Mouse (Mus musculus): ENCODE measurements around the gene Nr4a3. TPM values are rescaled to one million over a fixed set of nuclear protein-coding genes. Genes with fewer than 3 reads are reported as not detected.

Gene Nr4a3
- polyA plus RNA-seq, 1 experiment from 2014 or later = 0.65 TPM

DNA sequence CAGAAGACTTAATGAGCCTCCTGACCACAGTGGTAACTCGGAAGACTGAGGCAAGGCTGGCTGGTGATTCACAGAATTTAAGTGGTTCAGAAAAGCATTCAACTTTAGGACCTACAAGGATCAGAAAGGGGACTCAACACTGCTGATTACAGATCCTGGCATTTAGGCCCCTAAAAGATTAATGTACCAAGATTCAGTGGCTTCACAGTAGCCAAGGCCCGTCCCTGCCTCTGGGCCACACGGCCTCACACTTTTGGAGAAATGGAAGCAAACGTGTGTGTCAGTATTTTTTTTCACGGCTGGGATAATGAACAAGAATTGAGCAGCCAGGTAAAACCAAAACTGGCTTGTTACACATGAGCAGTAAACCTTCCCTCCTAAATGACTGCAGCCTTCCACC is 6.1 kb upstream of the Nr4a3 start:
- Histone ChIP-seq H3K4me1 (ENCODE audit: control insufficient read depth, insufficient read depth, low read length) (peaks cover 15% of the 10 kb centered on the region), H3K36me3 (ENCODE audit: control insufficient read depth, insufficient read depth, low read length) (no peaks in the 10 kb centered on the region), H3K27me3 (replicated peaks; ENCODE audit: control insufficient read depth, insufficient read depth, low read length) (no peaks in the 10 kb centered on the region), H3K4me3 (ENCODE audit: low read depth, low read length) (no peak overlapping the region), H3K9me3 (ENCODE audit: control insufficient read depth, low read length) (no peaks in the 10 kb centered on the region), H3K9ac (ENCODE audit: low read depth, low read length) (no peak overlapping the region), H3K27ac (replicated peaks; ENCODE audit: low read depth, low read length) (no peak overlapping the region), H3K4me2 (ENCODE audit: low read depth, low read length) (no peak overlapping the region)
- WGBS = 84% methylated on average over 5 of the region's 5 CpGs
- no peak for DNase-seq (ENCODE audit: low spot score)
- no peak for ATAC-seq (ENCODE audit: low read depth)

DNA sequence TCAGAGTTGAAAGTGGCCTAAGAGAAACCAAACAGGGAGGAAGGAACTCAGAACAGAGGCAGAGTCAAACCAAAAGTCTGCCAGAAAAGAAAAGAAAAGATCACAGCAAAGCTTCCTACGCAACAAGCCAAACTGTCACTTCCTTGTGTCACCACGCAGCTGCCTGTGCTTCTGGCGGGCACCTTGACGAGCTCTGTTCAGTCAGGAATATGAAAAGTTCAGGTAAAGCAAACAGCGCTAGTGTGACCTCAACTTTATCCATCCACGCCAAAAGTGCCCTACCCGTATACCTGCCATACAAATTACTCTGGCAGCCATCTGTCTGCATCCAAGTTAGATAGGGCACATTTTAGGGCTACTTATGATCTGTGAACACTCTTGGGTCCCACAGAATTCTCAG is 5.2 kb upstream of the Nr4a3 start:
- H3K4me3 ChIP-seq (ENCODE audit: low read depth, low read length) = no peak overlapping the region
- 77% methylated on average over 7 of the region's 7 CpGs for WGBS
- ATAC-seq (ENCODE audit: low read depth) = no peak

DNA sequence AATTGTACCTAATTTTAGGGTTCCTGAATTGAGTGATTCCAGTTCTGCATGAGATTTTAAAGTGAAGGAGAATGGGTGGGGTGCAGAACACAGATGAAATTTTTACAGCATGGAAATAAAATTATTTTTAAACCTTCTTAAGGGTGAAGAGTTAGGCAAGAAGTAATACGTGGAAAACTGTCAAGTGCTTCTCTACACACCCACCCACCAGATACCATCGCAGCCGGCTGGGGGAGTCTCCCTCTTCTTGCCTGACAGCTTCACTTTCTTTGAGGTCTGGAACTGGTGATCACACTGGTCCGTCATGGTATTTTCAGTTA is 2.5 kb upstream of the Nr4a3 start:
- Histone ChIP-seq H3K36me3 (ENCODE audit: control insufficient read depth, insufficient read depth, low read length) (no peaks in the 10 kb centered on the region), H3K4me3 (ENCODE audit: low read depth, low read length) (peak overlapping the region; percentile 55), H3K27ac (replicated peaks; ENCODE audit: low read depth, low read length) (peak overlapping the region; percentile 96), H3K9me3 (ENCODE audit: control insufficient read depth, low read length) (no peaks in the 10 kb centered on the region), H3K27me3 (replicated peaks; ENCODE audit: control insufficient read depth, insufficient read depth, low read length) (peaks cover 12% of the 10 kb centered on the region), H3K4me1 (ENCODE audit: control insufficient read depth, insufficient read depth, low read length) (peaks cover 19% of the 10 kb centered on the region), H3K9ac (ENCODE audit: low read depth, low read length) (peak overlapping the region; percentile 82), H3K4me2 (ENCODE audit: low read depth, low read length) (peak overlapping the region; percentile 97)
- no peak for ATAC-seq (ENCODE audit: low read depth)
- DNase-seq (ENCODE audit: low spot score) = no peak
- WGBS = 0% methylated on average over 4 of the region's 4 CpGs

More for the DNA sequence above, 5.2 kb upstream of the Nr4a3 start:
- Histone ChIP-seq H3K27me3 (replicated peaks; ENCODE audit: control insufficient read depth, insufficient read depth, low read length) (no peaks in the 10 kb centered on the region), H3K4me2 (ENCODE audit: low read depth, low read length) (no peak overlapping the region), H3K9ac (ENCODE audit: low read depth, low read length) (no peak overlapping the region), H3K9me3 (ENCODE audit: control insufficient read depth, low read length) (no peaks in the 10 kb centered on the region), H3K4me1 (ENCODE audit: control insufficient read depth, insufficient read depth, low read length) (peaks cover 15% of the 10 kb centered on the region), H3K27ac (replicated peaks; ENCODE audit: low read depth, low read length) (no peak overlapping the region), H3K36me3 (ENCODE audit: control insufficient read depth, insufficient read depth, low read length) (no peaks in the 10 kb centered on the region)
- DNase-seq (ENCODE audit: low spot score) = no peak

DNA sequence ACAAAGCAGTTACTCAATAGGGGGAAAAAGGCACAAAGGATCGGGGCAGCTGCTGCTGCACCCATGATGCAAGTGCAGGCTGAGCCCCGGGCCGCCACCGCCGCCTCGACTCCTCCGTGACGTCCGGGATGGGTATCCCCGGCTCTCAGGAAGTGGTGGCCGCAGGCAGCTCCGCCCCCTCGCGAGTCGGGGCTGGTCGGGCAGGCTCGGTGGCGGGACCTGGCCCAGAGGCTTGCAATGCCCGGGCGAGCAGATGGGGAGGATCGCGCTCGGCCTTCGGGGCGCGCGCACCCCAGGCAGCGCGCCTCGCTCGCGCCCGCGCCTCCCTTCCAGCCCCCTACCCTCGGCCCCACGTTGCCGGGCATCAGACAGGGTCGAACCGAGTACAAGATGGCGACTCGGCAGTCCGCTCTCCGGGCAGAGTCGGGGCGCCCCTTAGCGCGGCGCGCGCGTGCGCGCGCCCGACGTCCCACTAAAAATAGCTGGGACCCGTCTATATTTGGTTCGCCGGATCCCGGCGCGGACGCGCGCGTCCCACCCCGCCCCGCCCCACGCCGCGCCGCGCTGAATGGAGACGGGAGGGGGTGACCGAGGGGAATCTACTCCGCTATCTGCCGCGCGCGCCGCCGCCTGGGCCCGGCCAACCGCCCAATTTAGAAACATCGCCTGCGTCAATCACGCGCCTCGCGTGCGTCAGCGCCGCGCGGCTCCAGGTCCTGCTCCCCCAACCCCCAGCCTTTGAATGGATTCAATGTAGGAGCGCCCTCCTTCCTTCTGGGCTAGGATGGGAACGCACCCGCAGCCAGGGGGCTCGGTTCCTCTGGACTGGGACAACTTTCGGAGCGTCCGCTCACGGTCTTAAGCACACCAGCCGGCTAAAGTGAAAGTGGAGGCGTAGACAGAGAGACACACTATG is 1.9 kb upstream of the Nr4a3 start:
- peak overlapping the region; percentile 96 for H3K27ac ChIP-seq (replicated peaks; ENCODE audit: low read depth, low read length)
- peak overlapping the region; percentile 82 for H3K9ac ChIP-seq (ENCODE audit: low read depth, low read length)
- H3K4me2 ChIP-seq (ENCODE audit: low read depth, low read length) = peak overlapping the region; percentile 97
- 0% methylated on average over 48 of the region's 105 CpGs for WGBS
- no peaks in the 10 kb centered on the region for H3K36me3 ChIP-seq (ENCODE audit: control insufficient read depth, insufficient read depth, low read length)
- H3K4me1 ChIP-seq (ENCODE audit: control insufficient read depth, insufficient read depth, low read length) = peaks cover 23% of the 10 kb centered on the region
- DNase-seq (ENCODE audit: low spot score) = peak; percentile 97
- H3K27me3 ChIP-seq (replicated peaks; ENCODE audit: control insufficient read depth, insufficient read depth, low read length) = peaks cover 19% of the 10 kb centered on the region
- H3K9me3 ChIP-seq (ENCODE audit: control insufficient read depth, low read length) = no peaks in the 10 kb centered on the region
- peak; percentile 90 for ATAC-seq (ENCODE audit: low read depth)
- H3K4me3 ChIP-seq (ENCODE audit: low read depth, low read length) = peak overlapping the region; percentile 55

DNA sequence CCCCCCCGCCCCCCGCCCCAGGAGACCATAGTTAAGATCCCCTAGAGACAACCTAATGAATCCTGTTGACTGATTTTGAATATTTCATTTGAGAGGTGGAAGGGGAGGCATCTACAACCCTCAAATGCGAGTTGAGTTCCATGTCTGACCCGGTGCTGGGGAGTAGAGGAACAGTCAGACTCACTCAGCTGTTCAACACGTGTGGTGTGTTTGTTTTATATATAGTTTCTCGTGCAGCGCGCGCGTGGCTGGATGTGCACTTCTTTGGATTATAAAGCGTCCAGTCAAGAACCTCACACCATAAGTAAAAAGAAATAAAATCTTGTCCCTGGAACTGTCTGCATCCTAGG is 837 bp upstream of the Nr4a3 start:
- Histone ChIP-seq H3K27me3 (replicated peaks; ENCODE audit: control insufficient read depth, insufficient read depth, low read length) (peaks cover 29% of the 10 kb centered on the region), H3K9ac (ENCODE audit: low read depth, low read length) (peak overlapping the region; percentile 82; the same call in 1 of the 2 replicates), H3K9me3 (ENCODE audit: control insufficient read depth, low read length) (no peaks in the 10 kb centered on the region), H3K27ac (replicated peaks; ENCODE audit: low read depth, low read length) (peak overlapping the region; percentile 96), H3K4me1 (ENCODE audit: control insufficient read depth, insufficient read depth, low read length) (peaks cover 25% of the 10 kb centered on the region), H3K36me3 (ENCODE audit: control insufficient read depth, insufficient read depth, low read length) (no peaks in the 10 kb centered on the region), H3K4me2 (ENCODE audit: low read depth, low read length) (peak overlapping the region; percentile 97), H3K4me3 (ENCODE audit: low read depth, low read length) (peak overlapping the region; percentile 55)
- ATAC-seq (ENCODE audit: low read depth) (no peak), DNase-seq (ENCODE audit: low spot score) (peak; percentile 82)
- WGBS = under 1% methylated on average over 11 of the region's 11 CpGs

DNA sequence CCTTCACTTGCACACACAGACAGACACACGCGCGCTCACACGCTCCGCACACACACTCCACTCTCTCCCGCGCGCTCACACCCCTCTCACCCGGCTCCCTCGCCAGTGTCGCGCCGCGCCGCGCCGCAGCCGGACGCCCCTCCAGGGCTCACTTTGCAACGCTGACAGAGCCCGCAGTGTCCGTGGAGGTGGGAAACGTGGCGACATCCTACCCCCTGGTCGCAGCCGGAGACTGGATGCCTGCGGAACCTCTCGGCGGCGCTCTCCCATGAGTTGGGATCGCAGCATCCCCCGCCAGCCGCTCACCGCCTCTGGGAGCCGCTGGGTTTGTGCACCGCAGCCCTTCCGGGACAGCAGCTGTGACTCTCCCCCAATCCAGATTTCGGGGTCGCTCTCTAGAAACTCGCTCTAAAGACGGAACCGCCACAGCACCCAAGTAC is 348 bp downstream of the Nr4a3 start:
- Histone ChIP-seq H3K4me1 (ENCODE audit: control insufficient read depth, insufficient read depth, low read length) (peaks cover 25% of the 10 kb centered on the region), H3K4me3 (ENCODE audit: low read depth, low read length) (peak overlapping the region; percentile 55), H3K36me3 (ENCODE audit: control insufficient read depth, insufficient read depth, low read length) (no peaks in the 10 kb centered on the region), H3K9ac (ENCODE audit: low read depth, low read length) (peak overlapping the region; percentile 82), H3K4me2 (ENCODE audit: low read depth, low read length) (peak overlapping the region; percentile 97), H3K27ac (replicated peaks; ENCODE audit: low read depth, low read length) (peak overlapping the region; percentile 50; the same call in 1 of the 2 replicates), H3K27me3 (replicated peaks; ENCODE audit: control insufficient read depth, insufficient read depth, low read length) (peaks cover 41% of the 10 kb centered on the region), H3K9me3 (ENCODE audit: control insufficient read depth, low read length) (no peaks in the 10 kb centered on the region)
- DNase-seq (ENCODE audit: low spot score) (no peak), ATAC-seq (ENCODE audit: low read depth) (no peak)
- whole genome bisulfite sequencing = under 1% methylated on average over 34 of the region's 42 CpGs

DNA sequence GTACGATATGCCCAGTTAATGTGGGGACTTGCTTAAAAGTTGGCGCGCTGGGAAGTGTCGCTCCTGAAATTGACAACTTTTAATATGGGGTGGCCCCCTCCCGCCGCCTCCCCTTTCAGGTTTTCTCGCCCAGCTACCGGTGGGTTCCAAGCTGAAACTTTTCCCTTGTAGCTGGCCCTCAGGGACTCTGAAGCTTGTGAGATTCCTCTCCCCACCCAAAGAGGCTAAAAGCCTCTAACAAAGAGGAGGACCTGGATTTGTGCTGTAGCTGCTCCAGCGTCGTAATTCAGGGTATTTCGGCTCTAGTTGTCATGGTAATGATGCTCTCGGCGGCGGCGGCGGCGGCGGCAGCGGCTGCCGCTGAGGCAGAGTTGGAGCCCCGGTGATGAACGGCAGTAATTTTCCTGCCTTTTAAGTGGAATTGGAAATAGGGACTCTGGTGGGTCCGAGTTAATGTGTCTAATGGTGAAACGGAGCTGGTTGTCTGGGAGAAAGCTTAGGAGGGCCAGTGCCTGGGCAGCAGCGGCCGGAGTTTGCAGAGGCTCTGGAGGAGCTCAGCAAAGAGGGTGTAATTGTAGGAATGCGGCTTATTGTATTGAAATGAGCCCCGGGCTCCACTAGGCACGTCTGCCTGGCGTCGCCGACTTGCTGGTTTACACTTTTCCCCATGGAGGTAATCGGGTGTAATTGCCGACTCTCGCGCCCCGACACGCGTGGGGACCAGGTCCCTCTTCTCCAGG is 938 bp downstream of the Nr4a3 start:
- DNase-seq (ENCODE audit: low spot score) (peak; percentile 77), ATAC-seq (ENCODE audit: low read depth) (no peak)
- Histone ChIP-seq H3K36me3 (ENCODE audit: control insufficient read depth, insufficient read depth, low read length) (no peaks in the 10 kb centered on the region), H3K4me3 (ENCODE audit: low read depth, low read length) (peak overlapping the region; percentile 55), H3K9me3 (ENCODE audit: control insufficient read depth, low read length) (no peaks in the 10 kb centered on the region), H3K27ac (replicated peaks; ENCODE audit: low read depth, low read length) (peak overlapping the region; percentile 50; the same call in 1 of the 2 replicates), H3K27me3 (replicated peaks; ENCODE audit: control insufficient read depth, insufficient read depth, low read length) (peaks cover 47% of the 10 kb centered on the region), H3K4me2 (ENCODE audit: low read depth, low read length) (peak overlapping the region; percentile 97), H3K9ac (ENCODE audit: low read depth, low read length) (peak overlapping the region; percentile 82), H3K4me1 (ENCODE audit: control insufficient read depth, insufficient read depth, low read length) (peaks cover 25% of the 10 kb centered on the region)
- WGBS = under 1% methylated on average over 39 of the region's 39 CpGs

DNA sequence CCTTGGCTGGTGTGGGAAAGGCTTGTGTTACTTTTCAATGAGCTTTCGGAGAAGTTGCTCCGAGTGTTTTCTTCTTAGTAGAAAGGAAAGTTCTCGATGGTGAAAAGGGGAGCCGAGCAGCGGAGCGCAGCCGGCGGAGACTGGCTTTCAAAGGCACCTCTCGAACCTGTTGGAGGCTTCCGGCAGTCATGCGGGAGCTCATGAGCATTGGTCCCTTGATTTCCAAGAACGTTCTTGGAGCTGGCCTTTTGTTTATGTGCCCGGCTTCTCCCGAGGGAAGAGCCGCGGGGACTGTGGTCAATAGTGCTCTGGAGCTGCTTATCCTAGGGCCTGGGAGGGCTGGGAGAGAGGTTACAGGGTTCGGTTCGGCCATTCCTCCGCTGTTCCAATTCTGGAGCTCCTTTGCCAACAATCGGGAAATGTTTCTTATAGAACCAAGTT is 1.5 kb downstream of the Nr4a3 start:
- no peak overlapping the region for H3K27ac ChIP-seq (replicated peaks; ENCODE audit: low read depth, low read length)
- H3K4me1 ChIP-seq (ENCODE audit: control insufficient read depth, insufficient read depth, low read length) = peaks cover 28% of the 10 kb centered on the region
- no peaks in the 10 kb centered on the region for H3K36me3 ChIP-seq (ENCODE audit: control insufficient read depth, insufficient read depth, low read length)
- 1% methylated on average over 20 of the region's 20 CpGs for WGBS
- DNase-seq (ENCODE audit: low spot score) = no peak
- H3K27me3 ChIP-seq (replicated peaks; ENCODE audit: control insufficient read depth, insufficient read depth, low read length) = peaks cover 53% of the 10 kb centered on the region
- H3K9me3 ChIP-seq (ENCODE audit: control insufficient read depth, low read length) = no peaks in the 10 kb centered on the region
- H3K9ac ChIP-seq (ENCODE audit: low read depth, low read length) = peak overlapping the region; percentile 82
- peak overlapping the region; percentile 55 for H3K4me3 ChIP-seq (ENCODE audit: low read depth, low read length)
- H3K4me2 ChIP-seq (ENCODE audit: low read depth, low read length) = peak overlapping the region; percentile 97
- no peak for ATAC-seq (ENCODE audit: low read depth)
